Mouse (Mus musculus) liver, embryonic 12.5 days (tissue): ENCODE measurements at regions not wholly inside any gene's neighbourhood (a gene's known extent, or its start where the extent isn't known, plus 50 kb on each side); places are given as distances from the start of the nearest gene placed in this dataset.

Experiments
- ATAC-seq: fragments of 200-750 bp; cut with Nextera tagmentation; 2 replicates; pipeline ENCODE4 v1.8.0; 2017; ENCODE audit warnings: moderate number of reproducible peaks, mild to moderate bottlenecking, moderate library complexity
- H3K27ac ChIP-seq: fragments of 300-500 bp; sonication (generic); 2 replicates; pipeline ENCODE4 v1.5.1; 2016; ENCODE audit warnings: mild to moderate bottlenecking
- H3K27me3 ChIP-seq: fragments of 300-500 bp; sonication (generic); replicated peaks from 2 replicates; pipeline ENCODE4 v1.6.1; 2016; ENCODE audit warnings: mild to moderate bottlenecking, moderate library complexity
- H3K36me3 ChIP-seq: fragments of 300-500 bp; sonication (generic); 2 replicates; pipeline ENCODE4 v1.6.1; 2016; ENCODE audit warnings: mild to moderate bottlenecking, moderate library complexity
- H3K4me1 ChIP-seq: fragments of 300-500 bp; sonication (generic); 2 replicates; pipeline ENCODE4 v1.6.1; 2016
- H3K4me2 ChIP-seq: fragments of 300-500 bp; sonication (generic); 2 replicates; pipeline ENCODE4 v1.6.1; 2016; ENCODE audit warnings: mild to moderate bottlenecking, moderate library complexity
- H3K4me3 ChIP-seq: fragments of 300-500 bp; sonication (generic); 2 replicates; pipeline ENCODE4 v1.5.1; 2016; ENCODE audit warnings: mild to moderate bottlenecking, moderate library complexity
- H3K9ac ChIP-seq: fragments of 300-500 bp; sonication (generic); 2 replicates; pipeline ENCODE4 v1.6.1; 2016; ENCODE audit warnings: mild to moderate bottlenecking, moderate library complexity
- H3K9me3 ChIP-seq: fragments of 300-500 bp; sonication (generic); replicated peaks from 2 replicates; pipeline ENCODE4 v1.6.1; 2016; ENCODE audit warnings: mild to moderate bottlenecking, moderate library complexity
- WGBS: fragments of 180-500 bp; shearing (Covaris S2); methylation state at CpG from one replicate; pipeline ENCODE4 v1.1.7; 2016; ENCODE audit not compliant: insufficient replicate concordance; 5-methylcytosine and 5-hydroxymethylcytosine counted together

DNA sequence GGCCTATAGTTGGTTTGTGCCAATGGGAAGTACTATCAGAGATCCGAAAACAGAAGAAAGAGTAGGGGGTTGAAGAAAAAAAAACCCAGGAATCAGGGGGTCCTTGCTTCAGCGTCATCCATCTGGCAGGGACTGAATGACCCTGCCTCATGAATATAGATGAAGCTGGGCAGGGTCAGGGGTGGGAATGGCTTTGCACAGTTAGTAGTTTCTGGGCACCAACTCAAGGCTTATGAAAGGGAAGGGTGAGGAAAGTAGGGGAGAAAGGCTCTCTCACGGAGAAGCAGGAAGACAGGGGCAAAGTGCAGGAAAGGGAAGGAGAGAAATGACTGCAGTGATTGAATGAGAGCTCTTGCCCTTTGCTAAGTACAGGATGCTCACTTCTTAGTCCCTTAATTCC, 451.3 kb upstream of the Gm6657 start:
- no peak overlapping the region for H3K4me2 ChIP-seq
- no peak overlapping the region for H3K9ac ChIP-seq
- no peaks in the 10 kb centered on the region for H3K27me3 ChIP-seq
- H3K9me3 ChIP-seq = no peaks in the 10 kb centered on the region
- WGBS = 50% methylated on average over 3 of the region's 3 CpGs
- no peaks in the 10 kb centered on the region for H3K36me3 ChIP-seq
- no peak overlapping the region for H3K4me3 ChIP-seq
- no peak for ATAC-seq
- H3K27ac ChIP-seq = no peak overlapping the region
- H3K4me1 ChIP-seq = no peaks in the 10 kb centered on the region

DNA sequence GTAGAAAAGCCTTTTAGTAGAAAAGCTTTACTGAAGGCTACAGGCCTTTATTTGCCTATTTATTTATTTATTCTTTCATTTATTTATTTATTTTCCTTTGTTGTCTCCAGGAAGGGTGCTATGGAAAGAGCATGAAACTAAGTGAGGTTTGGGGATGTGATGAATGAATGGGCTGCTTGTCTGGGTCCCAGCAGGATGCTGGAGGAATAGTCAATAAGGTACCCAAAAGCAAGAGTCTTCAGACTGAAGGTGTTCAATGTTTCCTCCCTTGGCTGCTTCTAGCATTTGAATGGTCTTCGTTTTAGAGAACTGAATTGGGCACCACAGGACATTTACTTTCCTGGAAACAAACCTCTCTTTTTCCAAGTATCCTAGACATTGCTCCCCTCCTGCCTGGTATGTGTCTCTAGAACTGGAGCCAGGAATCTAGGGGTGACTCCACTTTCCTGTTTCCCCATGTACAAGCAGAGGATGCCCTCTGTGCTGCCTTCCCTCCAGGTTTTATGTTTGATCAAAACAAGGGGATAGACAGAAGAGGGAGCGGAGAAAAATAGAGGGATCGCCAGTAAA, 444.5 kb upstream of the Gm6657 start:
- no peak overlapping the region for H3K9ac ChIP-seq
- no peak for ATAC-seq
- no peaks in the 10 kb centered on the region for H3K4me1 ChIP-seq
- no peak overlapping the region for H3K27ac ChIP-seq
- H3K9me3 ChIP-seq = no peaks in the 10 kb centered on the region
- H3K4me2 ChIP-seq = no peak overlapping the region
- no peak overlapping the region for H3K4me3 ChIP-seq
- 61% methylated on average over 3 of the region's 3 CpGs for WGBS
- H3K27me3 ChIP-seq = no peaks in the 10 kb centered on the region
- no peaks in the 10 kb centered on the region for H3K36me3 ChIP-seq

DNA sequence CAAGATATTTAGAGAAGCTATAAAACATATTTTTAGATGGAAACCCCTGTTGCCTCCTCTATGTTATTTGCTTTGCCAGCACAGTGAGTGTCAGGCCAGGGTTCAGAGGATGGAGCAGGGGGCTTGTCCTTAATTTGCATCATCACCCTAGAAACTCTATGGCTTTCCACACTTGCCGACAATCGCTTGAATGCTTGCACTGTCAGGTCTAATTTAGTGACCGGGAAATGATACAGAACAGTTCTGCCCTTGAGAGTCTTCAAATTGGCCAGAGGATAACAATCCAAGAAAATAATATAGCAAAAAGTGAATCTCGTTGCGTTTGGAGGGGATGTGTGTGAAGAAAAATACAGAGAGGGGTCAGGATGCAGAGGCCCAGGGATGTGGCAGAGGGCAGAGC, 441.9 kb upstream of the Gm6657 start:
- no peak overlapping the region for H3K4me2 ChIP-seq
- no peak overlapping the region for H3K27ac ChIP-seq
- H3K9ac ChIP-seq = no peak overlapping the region
- H3K9me3 ChIP-seq = no peaks in the 10 kb centered on the region
- 59% methylated on average over 5 of the region's 5 CpGs for WGBS
- H3K27me3 ChIP-seq = no peaks in the 10 kb centered on the region
- ATAC-seq = no peak
- no peaks in the 10 kb centered on the region for H3K4me1 ChIP-seq
- no peak overlapping the region for H3K4me3 ChIP-seq
- no peaks in the 10 kb centered on the region for H3K36me3 ChIP-seq

DNA sequence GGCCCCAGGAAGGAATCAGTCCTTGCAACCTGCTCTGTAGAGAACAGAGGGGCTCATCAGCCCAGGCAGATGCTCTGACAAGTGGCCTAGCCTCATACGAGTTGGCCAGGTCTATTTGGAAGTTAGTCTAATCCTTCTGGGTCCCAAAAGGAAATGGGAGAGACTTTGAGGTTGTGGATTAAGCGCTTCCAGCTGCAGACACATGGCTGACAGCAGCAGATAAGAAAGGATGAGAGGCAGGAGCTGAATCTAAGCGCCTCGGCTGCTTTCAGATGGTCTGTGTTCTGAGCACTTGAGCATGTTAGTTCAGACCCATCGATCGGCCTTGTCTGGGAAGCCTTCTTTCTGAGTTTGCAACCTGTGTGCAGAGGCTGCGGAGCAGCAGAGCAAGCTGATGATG, 438.0 kb upstream of the Gm6657 start:
- no peak for ATAC-seq
- H3K9ac ChIP-seq = no peak overlapping the region
- H3K4me1 ChIP-seq = no peaks in the 10 kb centered on the region
- no peaks in the 10 kb centered on the region for H3K36me3 ChIP-seq
- H3K27me3 ChIP-seq = no peaks in the 10 kb centered on the region
- no peak overlapping the region for H3K4me3 ChIP-seq
- H3K27ac ChIP-seq = no peak overlapping the region
- no peaks in the 10 kb centered on the region for H3K9me3 ChIP-seq
- no peak overlapping the region for H3K4me2 ChIP-seq
- WGBS = 36% methylated on average over 7 of the region's 7 CpGs

DNA sequence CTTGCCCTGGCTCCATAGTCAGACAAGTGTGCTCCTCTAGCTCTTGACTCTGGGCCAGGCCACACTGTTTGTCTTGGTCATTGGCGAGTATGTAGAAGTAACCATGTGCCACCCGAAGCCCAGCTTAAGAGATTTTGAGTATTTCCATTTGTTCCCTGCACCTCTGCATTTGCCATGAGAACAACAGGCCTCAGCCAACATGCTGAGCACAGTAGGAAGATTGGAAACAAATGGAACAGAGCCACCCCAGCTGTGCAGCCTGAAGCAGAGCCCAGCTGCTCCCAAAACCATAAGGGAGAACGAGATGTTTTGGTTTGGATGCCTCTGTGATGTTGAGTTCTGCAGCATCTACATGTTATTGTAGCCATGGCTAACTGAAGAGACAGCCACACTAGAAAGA, 433.1 kb upstream of the Gm6657 start:
- Histone ChIP-seq H3K36me3 (no peaks in the 10 kb centered on the region), H3K4me2 (no peak overlapping the region), H3K4me1 (no peaks in the 10 kb centered on the region), H3K4me3 (no peak overlapping the region), H3K9me3 (no peaks in the 10 kb centered on the region), H3K27ac (no peak overlapping the region), H3K9ac (no peak overlapping the region), H3K27me3 (no peaks in the 10 kb centered on the region)
- ATAC-seq = no peak
- WGBS = 61% methylated on average over 3 of the region's 3 CpGs

DNA sequence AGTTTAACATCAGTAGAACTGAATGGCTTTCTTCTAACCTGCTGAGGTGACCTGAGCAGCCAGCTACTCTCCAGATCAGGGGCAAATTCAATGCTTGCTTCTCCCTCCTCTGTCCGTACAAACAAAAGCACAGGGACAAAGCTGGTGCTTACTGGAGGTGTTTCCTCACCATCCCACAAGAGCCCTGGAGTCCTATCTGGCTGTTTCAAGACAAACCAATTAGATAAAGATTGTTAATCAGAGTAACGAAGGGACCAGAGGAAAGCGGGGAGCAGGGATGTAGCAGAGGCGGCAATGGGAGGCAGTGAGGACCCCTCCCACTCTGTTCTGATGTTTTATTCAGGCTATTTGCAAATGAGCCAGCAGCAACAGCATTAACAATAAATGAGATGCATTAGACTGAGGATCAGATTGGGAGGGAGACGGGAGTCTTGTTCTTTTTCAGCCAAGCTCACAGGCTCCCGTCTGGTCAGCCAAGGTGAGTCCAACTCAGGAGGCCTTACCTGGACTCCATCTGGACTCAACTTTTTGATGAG, 418.0 kb upstream of the Gm6657 start:
- H3K27me3 ChIP-seq = no peaks in the 10 kb centered on the region
- no peak for ATAC-seq
- H3K27ac ChIP-seq = no peak overlapping the region
- H3K4me1 ChIP-seq = no peaks in the 10 kb centered on the region
- H3K9me3 ChIP-seq = no peaks in the 10 kb centered on the region
- 79% methylated on average over 6 of the region's 6 CpGs for WGBS
- H3K4me2 ChIP-seq = no peak overlapping the region
- no peak overlapping the region for H3K4me3 ChIP-seq
- no peak overlapping the region for H3K9ac ChIP-seq
- no peaks in the 10 kb centered on the region for H3K36me3 ChIP-seq

DNA sequence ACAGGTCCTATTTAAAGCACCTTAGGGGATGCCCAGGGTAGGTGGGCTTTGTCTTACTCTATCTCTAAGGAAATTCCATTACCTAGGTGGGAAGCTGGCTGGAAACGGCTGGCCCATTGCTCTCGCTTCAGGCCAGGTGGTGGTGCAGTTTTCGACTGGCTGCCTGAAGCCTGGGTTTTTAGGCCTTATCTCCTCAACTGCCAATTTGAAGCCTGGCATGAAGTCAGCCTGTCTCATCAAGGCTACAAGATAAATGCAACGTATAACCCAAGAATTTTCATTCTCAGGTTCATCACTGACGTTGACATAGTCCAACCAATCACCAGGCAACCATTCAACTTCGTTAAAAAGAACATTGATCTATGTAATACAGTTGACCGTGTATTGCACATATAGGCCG, 417.3 kb upstream of the Gm6657 start:
- no peak overlapping the region for H3K4me3 ChIP-seq
- no peak overlapping the region for H3K9ac ChIP-seq
- no peaks in the 10 kb centered on the region for H3K27me3 ChIP-seq
- no peak overlapping the region for H3K27ac ChIP-seq
- H3K9me3 ChIP-seq = no peaks in the 10 kb centered on the region
- H3K4me1 ChIP-seq = no peaks in the 10 kb centered on the region
- 63% methylated on average over 8 of the region's 8 CpGs for WGBS
- H3K36me3 ChIP-seq = no peaks in the 10 kb centered on the region
- H3K4me2 ChIP-seq = no peak overlapping the region
- ATAC-seq = no peak

DNA sequence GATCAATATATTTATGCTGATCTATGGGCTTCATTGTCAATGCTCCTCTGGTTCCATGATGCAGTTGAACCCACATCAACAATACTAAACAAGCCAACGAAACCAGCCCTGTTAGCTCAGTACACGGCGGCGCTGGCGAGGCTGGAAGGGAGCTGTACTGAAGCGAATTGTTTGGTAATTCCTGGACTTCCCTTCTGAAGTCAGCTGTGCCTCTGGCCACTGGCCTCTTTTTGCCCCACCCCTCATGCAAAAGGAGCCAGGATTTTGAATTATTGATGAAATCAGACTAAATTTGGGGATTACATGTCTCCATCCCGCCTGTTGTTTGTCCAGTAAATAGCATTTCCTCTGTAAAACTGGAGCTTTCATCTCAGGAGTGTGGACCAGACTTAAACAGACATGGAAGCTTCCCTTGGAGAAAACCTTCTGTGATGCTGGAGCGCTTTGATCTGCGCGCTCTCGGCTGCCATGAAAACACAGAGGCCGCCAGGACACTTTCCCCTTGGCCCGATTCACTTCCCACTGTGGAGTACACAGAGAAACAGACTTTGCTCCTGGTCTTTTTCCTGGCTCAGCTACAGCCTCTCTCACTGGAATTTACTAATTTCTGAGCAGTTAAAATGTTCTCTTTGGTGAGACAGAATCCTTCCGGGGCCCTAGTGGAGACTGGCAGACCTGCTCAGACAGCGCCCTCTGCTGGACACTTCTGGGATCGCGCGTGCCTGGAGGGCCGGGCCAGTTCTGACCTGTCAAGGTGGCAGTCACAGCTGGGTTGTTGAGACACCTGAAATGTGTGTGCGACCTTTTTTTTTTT, 412.9 kb upstream of the Gm6657 start:
- Histone ChIP-seq H3K27ac (no peak overlapping the region), H3K4me2 (peak overlapping the region; percentile 46), H3K9me3 (no peaks in the 10 kb centered on the region), H3K36me3 (no peaks in the 10 kb centered on the region), H3K9ac (no peak overlapping the region), H3K4me1 (no peaks in the 10 kb centered on the region), H3K27me3 (no peaks in the 10 kb centered on the region), H3K4me3 (peak overlapping the region; percentile 29)
- no peak for ATAC-seq
- WGBS = 38% methylated on average over 20 of the region's 20 CpGs

DNA sequence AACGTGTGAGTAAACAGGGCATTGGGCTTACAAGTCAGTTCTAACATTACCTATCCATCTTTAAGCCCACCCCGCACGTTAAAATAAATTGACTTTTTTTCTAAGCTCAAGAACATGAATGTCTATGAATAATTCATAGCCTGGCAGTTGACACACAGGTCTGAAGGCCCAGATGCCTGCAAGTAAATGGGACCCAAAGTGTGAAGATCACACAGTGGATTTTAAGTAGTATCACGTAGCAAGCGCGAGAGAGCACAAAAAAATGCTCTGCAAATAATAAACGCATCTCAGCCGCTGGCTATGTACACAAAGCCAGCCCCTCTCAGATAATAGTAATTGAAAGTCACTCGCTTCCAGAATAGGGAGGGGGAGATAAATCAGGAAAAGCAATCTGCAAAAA, 410.1 kb upstream of the Gm6657 start:
- Histone ChIP-seq H3K27ac (no peak overlapping the region), H3K27me3 (no peaks in the 10 kb centered on the region), H3K4me1 (no peaks in the 10 kb centered on the region), H3K4me2 (no peak overlapping the region), H3K4me3 (no peak overlapping the region), H3K9ac (no peak overlapping the region), H3K36me3 (no peaks in the 10 kb centered on the region), H3K9me3 (no peaks in the 10 kb centered on the region)
- WGBS = 70% methylated on average over 9 of the region's 9 CpGs
- no peak for ATAC-seq

DNA sequence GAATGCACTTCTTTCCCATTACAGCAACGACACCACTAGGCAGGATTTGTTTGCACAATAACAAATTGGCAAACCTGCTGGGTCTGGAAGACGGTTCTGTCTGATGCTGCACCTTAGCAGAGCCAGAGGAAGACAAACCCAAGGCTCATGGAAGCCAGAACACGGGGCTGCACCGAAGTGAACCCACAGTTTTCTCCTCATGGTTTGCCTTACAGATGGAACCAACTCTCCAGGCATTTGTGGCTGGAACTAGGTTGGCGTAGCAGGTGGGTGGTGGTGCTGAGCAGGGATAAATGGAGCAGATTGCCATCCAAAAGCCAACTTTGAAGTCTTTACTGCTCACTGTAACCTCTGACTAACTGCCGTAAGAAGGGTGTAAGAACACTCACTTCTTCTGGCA, 408.4 kb upstream of the Gm6657 start:
- ATAC-seq = no peak
- Histone ChIP-seq H3K4me3 (no peak overlapping the region), H3K27me3 (no peaks in the 10 kb centered on the region; the same call in 1 of the 2 replicates), H3K9me3 (no peaks in the 10 kb centered on the region), H3K9ac (no peak overlapping the region), H3K4me2 (no peak overlapping the region), H3K27ac (no peak overlapping the region), H3K36me3 (no peaks in the 10 kb centered on the region), H3K4me1 (peaks cover 5% of the 10 kb centered on the region)
- WGBS = 74% methylated on average over 6 of the region's 6 CpGs

DNA sequence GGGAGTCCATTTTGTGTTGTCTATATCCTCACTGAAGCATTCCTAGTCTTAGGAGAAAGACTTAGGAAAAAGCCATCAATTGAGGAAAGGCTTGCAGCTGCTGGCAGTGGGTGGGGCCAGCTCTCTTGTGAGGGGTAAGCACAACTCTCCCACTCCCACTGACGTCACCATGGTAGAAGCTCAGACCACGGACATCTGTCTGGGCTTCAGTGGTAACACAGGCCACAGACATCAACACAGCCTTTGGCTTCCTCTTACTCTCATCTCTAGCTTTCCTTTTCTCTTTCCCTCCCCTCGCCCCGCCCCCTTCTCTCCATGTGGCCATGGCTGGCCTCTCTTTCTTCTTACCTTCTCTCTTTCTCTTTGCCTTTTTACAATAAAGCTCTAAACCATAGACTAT, 407.4 kb upstream of the Gm6657 start:
- Histone ChIP-seq H3K36me3 (no peaks in the 10 kb centered on the region), H3K4me1 (peaks cover 5% of the 10 kb centered on the region), H3K4me3 (no peak overlapping the region), H3K4me2 (no peak overlapping the region), H3K9me3 (no peaks in the 10 kb centered on the region), H3K27me3 (no peaks in the 10 kb centered on the region; the same call in 1 of the 2 replicates), H3K9ac (no peak overlapping the region), H3K27ac (no peak overlapping the region)
- ATAC-seq = no peak
- 26% methylated on average over 4 of the region's 4 CpGs for WGBS

DNA sequence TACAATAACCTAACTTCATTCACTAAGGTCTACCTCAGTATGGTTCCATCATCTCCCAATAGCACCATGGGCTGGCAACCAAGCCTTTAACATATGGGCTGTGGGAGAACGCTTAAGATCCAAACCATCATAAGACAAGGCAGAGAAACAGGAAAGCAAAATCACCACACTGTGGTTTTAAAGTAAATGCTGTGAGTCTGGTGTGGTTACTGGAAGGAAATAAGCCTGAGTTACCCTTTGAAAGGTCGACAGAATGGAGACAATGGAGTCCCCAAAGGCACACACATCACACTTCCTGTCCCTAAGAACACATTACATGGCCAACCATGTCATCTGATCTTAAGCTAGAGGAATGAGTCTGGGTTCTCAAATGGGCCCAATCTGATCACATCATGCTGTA, 405.8 kb upstream of the Gm6657 start:
- no peak overlapping the region for H3K9ac ChIP-seq
- H3K27me3 ChIP-seq = no peaks in the 10 kb centered on the region; the same call in 1 of the 2 replicates
- WGBS = 25% methylated on average over 2 of the region's 2 CpGs
- H3K4me3 ChIP-seq = no peak overlapping the region
- no peak for ATAC-seq
- peaks cover 5% of the 10 kb centered on the region for H3K4me1 ChIP-seq
- H3K4me2 ChIP-seq = no peak overlapping the region
- H3K27ac ChIP-seq = no peak overlapping the region
- H3K36me3 ChIP-seq = no peaks in the 10 kb centered on the region
- no peaks in the 10 kb centered on the region for H3K9me3 ChIP-seq
